23 mouse cellular contexts compared by ENCODE assay signal in the genomic region with DNA sequence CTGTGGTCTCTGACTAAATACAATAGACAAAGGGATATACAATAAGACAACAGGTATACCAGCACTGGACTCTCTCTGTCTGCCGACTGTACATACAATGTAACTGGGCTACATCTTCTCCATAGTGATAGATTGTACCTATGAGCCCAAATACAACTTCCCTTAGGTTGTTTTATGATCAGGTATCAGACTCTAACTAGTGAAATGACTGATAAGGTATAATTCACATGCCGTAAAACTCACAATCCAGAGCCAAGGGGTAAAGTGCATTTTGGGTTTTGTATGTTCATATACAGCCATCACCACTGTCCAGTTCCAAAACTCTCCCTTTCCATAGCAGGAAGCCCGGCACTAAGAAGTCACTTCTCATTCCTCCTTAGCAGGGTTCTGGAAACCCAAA. TPM values are rescaled to one million over a fixed set of nuclear protein-coding genes. Genes with fewer than 3 reads are reported as not detected.
"Had no signal": no experiment of that assay in that cellular context is flagged by ENCODE, and none has a peak within 500 bp of the region (broad histone marks: within the 10 kb centered on the region; RNA-seq: fewer than 3 reads in every experiment).

No protein-coding gene starts in this region.

- H3K27ac ChIP-seq: macrophage; midbrain, embryonic 13.5 days; neural tube, embryonic 15.5 days; stomach, embryonic 15.5 days; stomach, postnatal 0 days had no signal

- H3K9me3 ChIP-seq: lung, embryonic 15.5 days; megakaryocyte, embryonic 14.5 days; midbrain, embryonic 13.5 days; neural tube, embryonic 13.5 days; neural tube, embryonic 15.5 days; stomach, embryonic 15.5 days had no signal

- ATAC-seq: midbrain, embryonic 13.5 days; midbrain, embryonic 16.5 days had no signal

- H3K4me2 ChIP-seq: lung, embryonic 15.5 days; midbrain, embryonic 11.5 days; midbrain, embryonic 13.5 days; neural tube, embryonic 13.5 days; neural tube, embryonic 15.5 days; stomach, embryonic 15.5 days had no signal

- DNase-seq: lung, adult 2 months; retina, postnatal 1 day; right cerebral cortex, adult 18-20 months; right cerebral cortex, postnatal 25 days; right cerebral cortex, postnatal 4 days; thymus, adult 2 months; thymus, postnatal 25 days; thymus, postnatal 4 days had no signal

- H3K36me3 ChIP-seq: lung, embryonic 15.5 days; midbrain, embryonic 13.5 days; neural tube, embryonic 13.5 days; neural tube, embryonic 15.5 days; stomach, embryonic 15.5 days had no signal

- H3K9ac ChIP-seq: lung, embryonic 15.5 days; midbrain, embryonic 13.5 days; neural tube, embryonic 13.5 days; neural tube, embryonic 15.5 days; stomach, embryonic 15.5 days had no signal

- H3K27me3 ChIP-seq: lung, embryonic 15.5 days; midbrain, embryonic 13.5 days; neural tube, embryonic 13.5 days; neural tube, embryonic 15.5 days; stomach, embryonic 15.5 days had no signal

- H3K4me1 ChIP-seq: midbrain, embryonic 13.5 days; neural tube, embryonic 15.5 days; stomach, embryonic 15.5 days had no signal

- H3K4me3 ChIP-seq: lung, embryonic 15.5 days; midbrain, embryonic 13.5 days; myocyte; neural tube, embryonic 13.5 days; neural tube, embryonic 15.5 days; stomach, embryonic 15.5 days had no signal

RNA-seq across cellular contexts. Expression of a gene that starts 36.7 kb away (rescaled TPM):
- total RNA-seq: megakaryocyte progenitor cell, adult 5-6 weeks had no signal
- polyA plus RNA-seq: lung, adult 2 months; lung, embryonic 15.5 days; lung, postnatal 0 days; macrophage; midbrain, embryonic 11.5 days; midbrain, embryonic 13.5 days; midbrain, embryonic 16.5 days; myocyte; neural tube, embryonic 11.5 days; neural tube, embryonic 13.5 days; neural tube, embryonic 15.5 days; spleen, adult 2 months; stomach, embryonic 15.5 days; stomach, postnatal 0 days; thymus, adult 2 months had no signal
